ENCODE assay signal across 9 mouse cellular contexts in genomic region chr4:120323198-120323597, GRCm38 (mm10). TPM values are rescaled to one million over a fixed set of nuclear protein-coding genes. Genes with fewer than 3 reads are reported as not detected.
DNase-seq lines count a peak whose midpoint lies in the region; ATAC-seq and TF ChIP-seq lines count a peak whose summit lies in the region.
"Had no signal": no experiment of that assay in that cellular context is flagged by ENCODE, and none has a peak within 500 bp of the region (broad histone marks: within the 10 kb centered on the region; RNA-seq: fewer than 3 reads in every experiment).

No protein-coding gene starts in this region.

- no peak for ATAC-seq in cerebellum, adult (ENCODE audit: insufficient number of reproducible peaks, low FRiP score, low TSS enrichment)
- ATAC-seq in midbrain, embryonic 11.5 days (ENCODE audit: low FRiP score) = no peak
- ATAC-seq in midbrain, embryonic 16.5 days = no peak

- H3K36me3 ChIP-seq in midbrain, embryonic 11.5 days (ENCODE audit: control insufficient read depth, insufficient read depth, low read length) = no peaks in the 10 kb centered on the region
- H3K36me3 ChIP-seq in midbrain, embryonic 16.5 days (ENCODE audit: control insufficient read depth, insufficient read depth, low read length) = no peaks in the 10 kb centered on the region
- no peaks in the 10 kb centered on the region for H3K36me3 ChIP-seq in heart, embryonic 10.5 days
- H3K36me3 ChIP-seq in small intestine, adult 2 months (ENCODE audit: control insufficient read depth, insufficient read depth, low read length) = no peaks in the 10 kb centered on the region
- H3K36me3 ChIP-seq: midbrain, embryonic 12.5 days had no signal

- WGBS in midbrain, embryonic 11.5 days = 27% methylated on average over 6 of the region's 6 CpGs
- 20% methylated on average over 6 of the region's 6 CpGs for WGBS in midbrain, embryonic 16.5 days
- WGBS in heart, embryonic 10.5 days = 27% methylated on average over 6 of the region's 6 CpGs
- 24% methylated on average over 6 of the region's 6 CpGs for WGBS in small intestine, adult 2 months

- no peak overlapping the region for H3K4me2 ChIP-seq in midbrain, embryonic 11.5 days
- no peak overlapping the region for H3K4me2 ChIP-seq in midbrain, embryonic 16.5 days (ENCODE audit: low read length)
- H3K4me2 ChIP-seq: midbrain, embryonic 12.5 days had no signal

- no peaks in the 10 kb centered on the region for H3K9me3 ChIP-seq in midbrain, embryonic 11.5 days (ENCODE audit: control insufficient read depth, low read length)
- H3K9me3 ChIP-seq in midbrain, embryonic 16.5 days (replicated peaks; ENCODE audit: control insufficient read depth, low read length, poor library complexity, severe bottlenecking) = no peaks in the 10 kb centered on the region
- no peaks in the 10 kb centered on the region for H3K9me3 ChIP-seq in heart, embryonic 10.5 days
- H3K9me3 ChIP-seq: midbrain, embryonic 12.5 days had no signal

- H3K4me3 ChIP-seq in midbrain, embryonic 11.5 days (ENCODE audit: low read depth, low read length) = no peak overlapping the region
- H3K4me3 ChIP-seq in midbrain, embryonic 16.5 days (ENCODE audit: low read depth, low read length) = no peak overlapping the region
- H3K4me3 ChIP-seq in heart, embryonic 10.5 days = no peak overlapping the region
- no peak overlapping the region for H3K4me3 ChIP-seq in small intestine, adult 2 months (ENCODE audit: low read depth, low read length)
- H3K4me3 ChIP-seq: midbrain, embryonic 12.5 days had no signal

- no peak for TF ChIP-seq POLR2A in brain, embryonic 14.5 days (IDR thresholded peaks at IDR 0.05; ENCODE audit: borderline replicate concordance, extremely low read depth, insufficient read depth, insufficient read length, poor library complexity, severe bottlenecking)
- no peak for TF ChIP-seq POLR2A in small intestine, adult 2 months (IDR thresholded peaks at IDR 0.05; ENCODE audit: low read depth, low read length)

- no peak overlapping the region for H3K9ac ChIP-seq in midbrain, embryonic 11.5 days (ENCODE audit: low read length)
- no peak overlapping the region for H3K9ac ChIP-seq in midbrain, embryonic 16.5 days (ENCODE audit: low read depth, low read length)
- H3K9ac ChIP-seq: midbrain, embryonic 12.5 days had no signal

- peak; percentile 9 for DNase-seq in cerebellum, adult 11 months
- DNase-seq in midbrain, embryonic 11.5 days (ENCODE audit: low spot score, missing footprints) = peak; percentile 73
- DNase-seq in brain, embryonic 14.5 days (ENCODE audit: low read depth) = peak; percentile 60
- peak; percentile 67 for DNase-seq in heart, embryonic 10.5 days (ENCODE audit: low spot score)
- peak; percentile 76 for DNase-seq in left cerebral cortex, postnatal 4 days

- H3K27me3 ChIP-seq in midbrain, embryonic 11.5 days (ENCODE audit: control insufficient read depth, insufficient read depth, low read length) = no peaks in the 10 kb centered on the region
- H3K27me3 ChIP-seq in midbrain, embryonic 16.5 days (ENCODE audit: control insufficient read depth, insufficient read depth, low read depth, low read length) = no peaks in the 10 kb centered on the region
- H3K27me3 ChIP-seq in heart, embryonic 10.5 days (ENCODE audit: insufficient read depth, poor library complexity, severe bottlenecking) = peaks cover 47% of the 10 kb centered on the region
- H3K27me3 ChIP-seq in small intestine, adult 2 months (ENCODE audit: control insufficient read depth, insufficient read depth, low read length) = no peaks in the 10 kb centered on the region

- no peak overlapping the region for H3K27ac ChIP-seq in midbrain, embryonic 11.5 days (ENCODE audit: low read depth, low read length)
- H3K27ac ChIP-seq in midbrain, embryonic 16.5 days (ENCODE audit: low read length) = no peak overlapping the region
- no peak overlapping the region for H3K27ac ChIP-seq in heart, embryonic 10.5 days
- no peak overlapping the region for H3K27ac ChIP-seq in small intestine, adult 2 months (ENCODE audit: insufficient read depth, low read depth, low read length)
- H3K27ac ChIP-seq: midbrain, embryonic 12.5 days had no signal

- H3K4me1 ChIP-seq in midbrain, embryonic 11.5 days (ENCODE audit: control insufficient read depth, insufficient read depth, low read length) = no peaks in the 10 kb centered on the region; the same call in 1 of the 2 replicates
- no peaks in the 10 kb centered on the region for H3K4me1 ChIP-seq in midbrain, embryonic 16.5 days (ENCODE audit: control insufficient read depth, insufficient read depth, low read length)
- H3K4me1 ChIP-seq in heart, embryonic 10.5 days = peaks cover 6% of the 10 kb centered on the region; the same call in 1 of the 2 replicates
- H3K4me1 ChIP-seq in small intestine, adult 2 months (ENCODE audit: control insufficient read depth, insufficient read depth, insufficient read length, low read length) = no peaks in the 10 kb centered on the region
- H3K4me1 ChIP-seq: midbrain, embryonic 12.5 days had no signal

- peak; percentile 52 for TF ChIP-seq CTCF in brain, embryonic 14.5 days (IDR thresholded peaks at IDR 0.05; ENCODE audit: borderline replicate concordance, extremely low read depth, insufficient read depth, insufficient read length)
- peak; percentile 63; the same call in 1 of the 2 replicates for TF ChIP-seq CTCF in small intestine, adult 2 months (IDR thresholded peaks at IDR 0.05; ENCODE audit: extremely low read depth, insufficient read length, insufficient replicate concordance, low read depth, low read length)

- intact Hi-C loops in left cerebral cortex, postnatal 4 days (cut with DNase I) = no loop called here

RNA-seq across cellular contexts. Expression of gene Foxo6, which starts 36.0 kb away (rescaled TPM):
- polyA plus RNA-seq in midbrain, embryonic 11.5 days (2014; fragmentation: Nextera tagmentation; extraction: Ambion mirVana) = 0.11 and 0.25 TPM in 2 replicates
- 1.1 and 1.4 TPM in 2 replicates for polyA plus RNA-seq in midbrain, embryonic 16.5 days (2015; fragmentation: Nextera tagmentation; extraction: Ambion mirVana)
- 22.7 and 35.4 TPM in 2 replicates for polyA plus RNA-seq in brain, embryonic 14.5 days (2012; rRNA removed)
- 0.07 and 0.20 TPM in 2 replicates for polyA plus RNA-seq in heart, embryonic 10.5 days (2016; fragmentation: Nextera tagmentation; extraction: Ambion mirVana)
- total RNA-seq in left cerebral cortex, postnatal 4 days (2021) = 10 to 100 TPM; 45.7 to 46.8 TPM
- polyA plus RNA-seq in small intestine, adult 2 months (2012; rRNA removed) = 7.2 and 38.9 TPM in 2 replicates

Comparison
In these comparisons a context has a peak if more than half of its experiments do, and no peak if none do; other contexts are left out.
1. DNase-seq: peak in every context shown above with its lines; median percentile 76 in left cerebral cortex, postnatal 4 days; 73 in midbrain, embryonic 11.5 days; 67 in heart, embryonic 10.5 days; 60 in brain, embryonic 14.5 days; 9 in cerebellum, adult 11 months.